In the genomic region with DNA sequence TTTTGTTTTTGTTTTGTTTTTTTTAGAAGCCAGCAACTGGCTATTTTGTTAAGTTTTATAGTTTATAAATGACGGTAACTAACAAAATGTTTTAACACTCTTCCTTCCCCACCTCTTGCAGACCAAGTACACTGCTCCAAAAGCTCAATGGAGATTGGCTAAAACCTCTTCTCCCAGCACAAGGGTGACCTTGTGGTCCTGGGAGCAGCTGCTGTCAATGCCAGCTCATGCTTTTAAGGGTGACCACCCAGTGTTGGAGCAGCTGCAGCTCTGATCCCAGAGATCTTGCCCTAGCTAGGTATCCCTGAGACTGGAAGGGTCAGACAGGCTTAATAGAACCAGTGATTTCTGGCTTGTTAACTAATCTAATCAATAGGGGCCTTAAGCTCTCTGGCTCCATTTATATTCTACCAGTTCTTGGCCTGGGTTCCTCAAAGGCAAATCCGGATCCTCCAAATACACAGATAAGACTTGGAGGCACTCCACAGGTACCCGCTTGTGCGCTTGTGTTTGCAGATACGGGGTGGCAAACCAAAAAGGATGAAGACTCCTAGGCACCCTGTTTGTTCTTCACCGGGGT, we compare ENCODE assay signal across 8 mouse cellular contexts. TPM values are rescaled to one million over a fixed set of nuclear protein-coding genes. Genes with fewer than 3 reads are reported as not detected.
A peak's percentile ranks its signal among the peaks of the same experiment; 100 is the strongest.
DNase-seq lines count a peak whose midpoint lies in the region; TF ChIP-seq lines count a peak whose summit lies in the region.

No protein-coding gene starts in this region.

- intact Hi-C loops in left cerebral cortex, postnatal 10 days (cut with DNase I), result loop anchor here (5.0 kb wide), 1 partner anchor 68 kb away; no protein-coding TSS in a partner anchor

- H3K9ac ChIP-seq in ES-E14 (ENCODE audit: insufficient read depth, low read depth, low read length, poor library complexity, severe bottlenecking), result no peak overlapping the region; the same call in 1 of the 2 replicates

- no peaks in the 10 kb centered on the region for H3K4me1 ChIP-seq in ES-E14 (ENCODE audit: control insufficient read depth in 2 of 2, insufficient read depth in 2 of 2, low read length in 2 of 2, poor library complexity in 1 of 2)
- H3K4me1 ChIP-seq in hindbrain, embryonic 10.5 days (replicated peaks), result peaks cover 14% of the 10 kb centered on the region

- H3K4me3 ChIP-seq in ES-E14 (ENCODE audit: insufficient read depth in 1 of 2, low read depth in 1 of 2, low read length in 2 of 2, poor library complexity in 1 of 2, severe bottlenecking in 1 of 2), result peak overlapping the region; percentile 50 to 69
- peak overlapping the region; percentile 56 for H3K4me3 ChIP-seq in hindbrain, embryonic 10.5 days

- in situ Hi-C loops in ES-E14 (cut with MboI; ENCODE audit: low sequenced_read_pairs in 2 of 2, unreplicated experiment in 2 of 2), result no loop called here

- H3K36me3 ChIP-seq in ES-E14 (ENCODE audit: control insufficient read depth, insufficient read depth, low read length, poor library complexity, severe bottlenecking), result no peaks in the 10 kb centered on the region
- no peaks in the 10 kb centered on the region for H3K36me3 ChIP-seq in hindbrain, embryonic 10.5 days

- WGBS in hindbrain, embryonic 10.5 days, result 22% methylated on average over 6 of the region's 6 CpGs

- DNase-seq in embryo, embryonic 10 days (ENCODE audit: low spot score), result peak; percentile 44
- DNase-seq in embryo, embryonic 9.5 days (ENCODE audit: extremely low spot score), result no peak
- no peak for DNase-seq in ES-E14 (ENCODE audit: low read depth, low spot score)
- DNase-seq in hindbrain, embryonic 10.5 days (ENCODE audit: low spot score), result peak; percentile 32
- DNase-seq in mesoderm, embryonic 11.5 days (ENCODE audit: low read depth, low spot score), result peak; percentile 23
- no peak for DNase-seq in spleen, postnatal 10 days (ENCODE audit: low spot score in 2 of 2)
- DNase-seq in layer of hippocampus, adult 11-12 months (ENCODE audit: low spot score), result no peak
- no peak for DNase-seq in left cerebral cortex, postnatal 10 days (ENCODE audit: extremely low spot score in 1 of 2, low spot score in 2 of 2)

- no peak overlapping the region for H3K27ac ChIP-seq in ES-E14 (ENCODE audit: insufficient read depth, low read depth, low read length, poor library complexity, severe bottlenecking)
- H3K27ac ChIP-seq in hindbrain, embryonic 10.5 days, result peak overlapping the region; percentile 75; the same call in 1 of the 2 replicates

- H3K27me3 ChIP-seq in hindbrain, embryonic 10.5 days (ENCODE audit: insufficient read depth, poor library complexity, severe bottlenecking), result peaks cover 36% of the 10 kb centered on the region

- no peaks in the 10 kb centered on the region for H3K9me3 ChIP-seq in ES-E14 (ENCODE audit: control insufficient read depth, insufficient read depth, low read depth, low read length)
- no peaks in the 10 kb centered on the region for H3K9me3 ChIP-seq in hindbrain, embryonic 10.5 days

TF ChIP-seq in ES-E14, 5 proteins besides CTCF, POLR2A, EP300 and RAD21:
- TF ChIP-seq CHD2 (IDR thresholded peaks at IDR 0.05; ENCODE audit: low read depth, low read length) (no peak), MAFK (IDR thresholded peaks at IDR 0.05; ENCODE audit: insufficient read depth, low read depth, low read length) (no peak), ZC3H11A (IDR thresholded peaks at IDR 0.05; ENCODE audit: borderline replicate concordance, low read depth, low read length) (no peak), HCFC1 (IDR thresholded peaks at IDR 0.05; ENCODE audit: borderline replicate concordance, insufficient read depth, low read length) (no peak), ZNF384 (IDR thresholded peaks at IDR 0.05; ENCODE audit: low read depth, low read length) (no peak)

RNA-seq across cellular contexts. Expression of gene Slc37a2, which starts 0.9 kb away (rescaled TPM):
- 4.1 and 5.8 TPM in 2 replicates for total RNA-seq in ES-E14 (2012; rRNA removed)
- 2.0 and 2.4 TPM in 2 replicates for polyA plus RNA-seq in hindbrain, embryonic 10.5 days (2016; fragmentation: Nextera tagmentation; extraction: Ambion mirVana)
- 1 to 10 TPM; 1.8 to 1.9 TPM for total RNA-seq in left cerebral cortex, postnatal 10 days (2021)

RNA-seq across cellular contexts. Expression of gene Tmem218, which starts 46.6 kb away (rescaled TPM):
- 3.3 and 4.9 TPM in 2 replicates for total RNA-seq in ES-E14 (2012; rRNA removed)
- 14.0 and 14.4 TPM in 2 replicates for polyA plus RNA-seq in hindbrain, embryonic 10.5 days (2016; fragmentation: Nextera tagmentation; extraction: Ambion mirVana)
- total RNA-seq in left cerebral cortex, postnatal 10 days (2021), result 1 to 10 TPM; 8.7 to 9.7 TPM

Comparison
In these comparisons a context has a peak if more than half of its experiments do, and no peak if none do; other contexts are left out.
1. DNase-seq: peak in embryo, embryonic 10 days (single experiment), hindbrain, embryonic 10.5 days (single experiment) and mesoderm, embryonic 11.5 days (single experiment); none in embryo, embryonic 9.5 days (single experiment), ES-E14 (single experiment), spleen, postnatal 10 days (0 of 2), layer of hippocampus, adult 11-12 months (single experiment) and left cerebral cortex, postnatal 10 days (0 of 2).